Mouse (Mus musculus): ENCODE measurements at regions not wholly inside any gene's neighbourhood (a gene's known extent, or its start where the extent isn't known, plus 50 kb on each side); places are given as distances from the start of the nearest gene placed in this dataset.

- Histone ChIP-seq H3K27ac (ENCODE audit: insufficient read depth, low read length) (peak overlapping the region; percentile 42; the same call in 1 of the 2 replicates), H3K4me3 (ENCODE audit: insufficient read depth, low read length) (no peak overlapping the region)
- TF ChIP-seq POLR2A (IDR thresholded peaks at IDR 0.05; ENCODE audit: low read depth, low read length): no peak
- no peak for TF ChIP-seq CTCF (IDR thresholded peaks at IDR 0.05; ENCODE audit: borderline replicate concordance, insufficient read depth, low read length)
Measured at GRCm38 (mm10) chr19:32937591-32937990, 180.3 kb downstream of the Pten start.

GRCm38 (mm10) chr19:32939692-32940091 is 182.4 kb downstream of the Pten start:
- TF ChIP-seq POLR2A (IDR thresholded peaks at IDR 0.05; ENCODE audit: low read depth, low read length) (no peak), CTCF (IDR thresholded peaks at IDR 0.05; ENCODE audit: borderline replicate concordance, insufficient read depth, low read length) (no peak)
- no peak overlapping the region for H3K4me3 ChIP-seq (ENCODE audit: insufficient read depth, low read length)
- H3K27ac ChIP-seq (ENCODE audit: insufficient read depth, low read length): no peak overlapping the region
- H3K4me1 ChIP-seq (ENCODE audit: control insufficient read depth, insufficient read depth, low read length): no peaks in the 10 kb centered on the region

More at GRCm38 (mm10) chr19:32937591-32937990, 180.3 kb downstream of the Pten start:
- H3K4me1 ChIP-seq (ENCODE audit: control insufficient read depth, insufficient read depth, low read length): no peaks in the 10 kb centered on the region

GRCm38 (mm10) chr19:32940806-32941205 is 183.5 kb downstream of the Pten start:
- no peaks in the 10 kb centered on the region for H3K4me1 ChIP-seq (ENCODE audit: control insufficient read depth, insufficient read depth, low read length)
- TF ChIP-seq POLR2A (IDR thresholded peaks at IDR 0.05; ENCODE audit: low read depth, low read length) (no peak), CTCF (IDR thresholded peaks at IDR 0.05; ENCODE audit: borderline replicate concordance, insufficient read depth, low read length) (no peak)
- no peak overlapping the region for H3K4me3 ChIP-seq (ENCODE audit: insufficient read depth, low read length)
- no peak overlapping the region for H3K27ac ChIP-seq (ENCODE audit: insufficient read depth, low read length)

GRCm38 (mm10) chr19:32943594-32944230 is 186.4 kb downstream of the Pten start:
- H3K4me1 ChIP-seq (ENCODE audit: control insufficient read depth, insufficient read depth, low read length): no peaks in the 10 kb centered on the region
- TF ChIP-seq CTCF (IDR thresholded peaks at IDR 0.05; ENCODE audit: borderline replicate concordance, insufficient read depth, low read length): no peak
- no peak for TF ChIP-seq POLR2A (IDR thresholded peaks at IDR 0.05; ENCODE audit: low read depth, low read length)
- no peak overlapping the region for H3K27ac ChIP-seq (ENCODE audit: insufficient read depth, low read length)
- H3K4me3 ChIP-seq (ENCODE audit: insufficient read depth, low read length): no peak overlapping the region

GRCm38 (mm10) chr19:32947081-32947855 is 190.0 kb downstream of the Pten start:
- H3K4me3 ChIP-seq (ENCODE audit: insufficient read depth, low read length): no peak overlapping the region
- H3K27ac ChIP-seq (ENCODE audit: insufficient read depth, low read length): no peak overlapping the region
- TF ChIP-seq POLR2A (IDR thresholded peaks at IDR 0.05; ENCODE audit: low read depth, low read length): no peak
- TF ChIP-seq CTCF (IDR thresholded peaks at IDR 0.05; ENCODE audit: borderline replicate concordance, insufficient read depth, low read length): no peak
- H3K4me1 ChIP-seq (ENCODE audit: control insufficient read depth, insufficient read depth, low read length): peaks cover 3% of the 10 kb centered on the region; the same call in 1 of the 2 replicates

GRCm38 (mm10) chr19:32950252-32950651 is 193.0 kb downstream of the Pten start:
- Histone ChIP-seq H3K4me1 (ENCODE audit: control insufficient read depth, insufficient read depth, low read length) (peaks cover 9% of the 10 kb centered on the region; the same call in 1 of the 2 replicates), H3K4me3 (ENCODE audit: insufficient read depth, low read length) (no peak overlapping the region), H3K27ac (ENCODE audit: insufficient read depth, low read length) (no peak overlapping the region)
- TF ChIP-seq POLR2A (IDR thresholded peaks at IDR 0.05; ENCODE audit: low read depth, low read length) (no peak), CTCF (IDR thresholded peaks at IDR 0.05; ENCODE audit: borderline replicate concordance, insufficient read depth, low read length) (no peak)

GRCm38 (mm10) chr19:32950794-32951193 is 193.5 kb downstream of the Pten start:
- H3K4me1 ChIP-seq (ENCODE audit: control insufficient read depth, insufficient read depth, low read length): peaks cover 9% of the 10 kb centered on the region; the same call in 1 of the 2 replicates
- H3K4me3 ChIP-seq (ENCODE audit: insufficient read depth, low read length): no peak overlapping the region
- H3K27ac ChIP-seq (ENCODE audit: insufficient read depth, low read length): no peak overlapping the region
- TF ChIP-seq POLR2A (IDR thresholded peaks at IDR 0.05; ENCODE audit: low read depth, low read length) (no peak), CTCF (IDR thresholded peaks at IDR 0.05; ENCODE audit: borderline replicate concordance, insufficient read depth, low read length) (no peak)

- no peak for TF ChIP-seq CTCF (IDR thresholded peaks at IDR 0.05; ENCODE audit: borderline replicate concordance, insufficient read depth, low read length)
- peak; percentile 36; the same call in 1 of the 2 replicates for TF ChIP-seq POLR2A (IDR thresholded peaks at IDR 0.05; ENCODE audit: low read depth, low read length)
- H3K27ac ChIP-seq (ENCODE audit: insufficient read depth, low read length): no peak overlapping the region
- H3K4me3 ChIP-seq (ENCODE audit: insufficient read depth, low read length): no peak overlapping the region
- H3K4me1 ChIP-seq (ENCODE audit: control insufficient read depth, insufficient read depth, low read length): peaks cover 9% of the 10 kb centered on the region; the same call in 1 of the 2 replicates
Measured at GRCm38 (mm10) chr19:32952425-32952824, 195.1 kb downstream of the Pten start.

GRCm38 (mm10) chr19:32952928-32953687 is 195.8 kb downstream of the Pten start:
- H3K27ac ChIP-seq (ENCODE audit: insufficient read depth, low read length): no peak overlapping the region
- TF ChIP-seq POLR2A (IDR thresholded peaks at IDR 0.05; ENCODE audit: low read depth, low read length) (no peak), CTCF (IDR thresholded peaks at IDR 0.05; ENCODE audit: borderline replicate concordance, insufficient read depth, low read length) (no peak)

More at GRCm38 (mm10) chr19:32952928-32953687, 195.8 kb downstream of the Pten start:
- Histone ChIP-seq H3K4me1 (ENCODE audit: control insufficient read depth, insufficient read depth, low read length) (peaks cover 9% of the 10 kb centered on the region; the same call in 1 of the 2 replicates), H3K4me3 (ENCODE audit: insufficient read depth, low read length) (no peak overlapping the region)
